Mouse (Mus musculus) C2C12 (cell line): Measurements from ENCODE around the gene Arrdc2.

Experiments
- CTCF ChIP-seq: IDR thresholded peaks from one replicate; pipeline ENCODE4 v1.5.1; 2011; ENCODE audit not compliant: control insufficient read depth, insufficient read depth, insufficient read length
- FOSL1 ChIP-seq: IDR thresholded peaks from one replicate; pipeline ENCODE4 v1.8.0; 2011; ENCODE audit warnings: mild to moderate bottlenecking, low read length; ENCODE audit not compliant: poor library complexity, insufficient read depth, severe bottlenecking
- USF1 ChIP-seq: IDR thresholded peaks from one replicate; pipeline ENCODE4 v1.6.1; 2011; ENCODE audit warnings: low read depth, mild to moderate bottlenecking, control low read depth, moderate library complexity

DNA sequence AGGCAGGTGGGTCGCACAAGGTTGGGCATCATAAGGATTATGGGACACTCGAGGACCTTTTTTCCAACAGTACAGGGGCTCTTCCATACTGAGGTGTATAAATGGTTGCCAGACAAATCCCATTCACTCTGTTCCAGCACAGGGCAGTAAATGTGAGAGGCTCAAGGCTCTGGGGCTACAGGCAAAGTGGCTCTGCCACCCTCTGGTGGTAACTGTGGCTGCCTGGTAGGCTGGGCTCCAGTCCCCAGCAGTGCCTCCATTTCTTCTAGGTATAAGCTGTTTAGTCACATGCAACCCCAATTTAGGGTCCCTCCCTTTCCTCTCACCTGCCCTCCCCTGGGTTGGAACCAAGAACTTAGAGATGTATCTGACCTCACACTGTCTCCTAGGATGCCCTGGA, 44.1 kb downstream of the Arrdc2 start:
- TF ChIP-seq USF1 (no peak), CTCF (no peak), FOSL1 (no peak)
